Mouse (Mus musculus) thymus, postnatal 14 days (tissue): ENCODE measurements around the gene Spin2c.

ENCODE experiments used
- DNase-seq: peaks from one replicate; pipeline ENCODE4 v3.0.0; 2021

The Spin2c gene

DNA sequence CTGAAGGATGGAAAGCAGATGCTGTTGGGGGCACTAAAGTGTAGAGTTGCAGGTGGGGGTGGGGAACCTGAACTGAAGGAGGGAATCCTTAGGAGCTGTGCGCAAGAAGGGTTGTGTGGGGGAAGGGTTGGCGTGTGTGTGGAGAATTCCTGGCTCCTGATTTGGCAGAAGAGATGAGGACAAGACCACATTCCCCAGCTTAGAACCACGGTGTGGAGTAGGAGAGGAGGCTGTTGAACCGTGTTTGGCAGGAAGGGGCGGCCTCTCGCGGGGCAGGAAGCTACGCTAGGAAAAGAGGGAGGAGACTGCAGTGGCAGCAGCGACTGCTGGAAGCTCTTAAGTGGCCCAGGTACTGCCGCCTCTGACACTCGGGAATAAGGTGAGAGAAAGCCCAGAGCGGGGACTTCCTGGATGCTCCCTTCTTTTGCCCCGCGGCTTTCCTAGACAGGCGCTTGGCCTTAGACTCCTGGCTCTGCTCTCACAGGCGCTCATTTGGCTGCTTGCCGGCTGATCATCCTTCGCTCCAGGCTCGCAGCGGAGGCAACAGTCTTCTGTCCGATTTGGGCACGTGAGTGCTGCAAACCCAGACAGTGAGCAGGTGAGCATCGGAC lies at the start of gene Spin2c:
Gene Spin2c (plus strand): TSS at position 275 of the 611 bp plus-strand sequence.
- DNase-seq: peak; percentile 25

DNA sequence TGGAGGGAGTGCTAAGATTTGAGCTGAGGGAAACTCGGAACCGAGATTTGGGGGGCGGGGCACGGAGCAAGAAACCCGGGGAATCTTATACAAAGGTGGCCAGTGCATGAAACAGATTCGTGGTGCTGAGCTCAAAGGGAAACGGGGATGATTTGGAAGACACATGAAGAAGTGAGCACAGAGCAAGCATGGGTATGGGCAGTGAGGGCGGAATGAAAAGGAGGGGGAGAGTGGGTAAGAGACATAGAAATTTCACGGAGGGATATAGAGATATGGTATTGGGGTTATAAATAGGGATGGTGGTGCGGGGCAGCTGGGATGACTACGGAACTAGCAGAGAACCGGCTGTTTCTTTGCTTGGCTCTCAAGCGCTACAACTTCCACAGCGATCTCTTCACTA lies 581 bp downstream of the Spin2c start:
- DNase-seq: no peak
